Mouse (Mus musculus): Measurements from ENCODE around the gene Cep57.

The Cep57 gene

DNA sequence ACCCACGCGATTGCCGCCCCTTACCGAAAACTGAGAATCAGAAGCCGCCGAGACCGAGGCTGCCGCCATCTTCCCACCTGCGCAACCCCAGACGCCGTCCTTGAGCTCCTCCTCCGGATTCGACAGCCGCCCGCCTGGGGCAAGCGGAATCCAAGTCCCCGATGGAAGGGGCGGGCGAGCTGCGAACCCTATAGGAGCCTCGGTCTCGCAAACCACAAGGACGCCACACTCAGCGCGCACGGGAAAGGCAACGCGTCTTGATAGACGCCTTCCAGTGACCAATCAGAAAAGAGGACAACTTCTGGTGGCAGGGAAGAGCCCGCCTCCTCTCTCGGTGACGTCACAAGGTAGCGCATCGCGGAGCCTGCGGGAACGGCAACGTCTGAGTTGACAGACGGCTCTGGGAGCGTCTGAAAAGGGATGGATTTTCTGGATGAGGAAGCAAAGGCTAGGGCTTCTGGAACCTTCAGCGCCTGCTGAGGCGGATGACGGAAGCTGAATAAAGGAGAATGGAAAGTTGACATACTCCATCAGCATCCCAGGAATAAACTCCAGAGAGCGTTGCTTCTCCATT is at the start of gene Cep57:
TSS of gene Cep57 (minus strand) at position 276 of the 574 bp plus-strand sequence.
- peak; percentile 99 for DNase-seq (ENCODE audit: low read depth)

DNA sequence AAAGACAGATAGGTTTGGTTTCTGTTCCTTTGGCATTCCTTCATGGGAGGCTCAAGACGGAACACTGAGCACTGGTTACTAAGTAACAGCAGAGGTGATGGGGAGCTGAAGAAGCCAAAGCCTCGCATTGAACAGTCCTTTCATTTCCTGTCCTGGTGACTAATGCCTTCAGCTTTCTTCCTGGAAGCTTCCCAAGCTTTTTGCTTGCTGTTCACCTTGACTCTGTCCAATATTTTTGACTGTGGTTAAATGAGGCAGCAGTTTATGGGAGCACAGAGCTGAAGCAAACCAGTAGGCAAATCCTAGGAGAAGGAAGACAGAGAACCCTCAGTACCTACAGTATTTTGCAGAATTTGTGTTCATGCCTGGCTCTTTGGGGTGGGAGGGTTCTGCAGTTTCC is 48.4 kb upstream of the Cep57 start:
- DNase-seq (ENCODE audit: low read depth): no peak

DNA sequence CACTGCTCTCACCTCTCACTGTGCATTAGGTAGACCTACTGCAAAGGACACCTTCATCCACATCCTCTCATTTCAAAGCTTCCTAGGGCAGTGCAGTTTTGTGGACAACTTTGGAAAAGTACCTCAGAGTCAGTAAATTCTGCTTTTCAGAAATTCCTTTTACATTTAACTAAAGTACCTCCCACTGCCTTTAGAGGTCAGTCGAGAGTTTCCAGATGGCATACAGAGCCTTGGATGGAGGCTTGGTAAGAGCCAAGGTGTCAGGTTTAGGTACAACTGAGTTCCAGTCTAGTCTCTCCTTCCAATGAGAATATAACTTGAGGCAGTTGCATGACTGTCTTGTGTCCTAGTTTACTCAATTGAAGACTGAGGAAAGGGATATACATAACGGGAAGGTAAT is 47.5 kb upstream of the Cep57 start:
- DNase-seq (ENCODE audit: low read depth): peak; percentile 49

DNA sequence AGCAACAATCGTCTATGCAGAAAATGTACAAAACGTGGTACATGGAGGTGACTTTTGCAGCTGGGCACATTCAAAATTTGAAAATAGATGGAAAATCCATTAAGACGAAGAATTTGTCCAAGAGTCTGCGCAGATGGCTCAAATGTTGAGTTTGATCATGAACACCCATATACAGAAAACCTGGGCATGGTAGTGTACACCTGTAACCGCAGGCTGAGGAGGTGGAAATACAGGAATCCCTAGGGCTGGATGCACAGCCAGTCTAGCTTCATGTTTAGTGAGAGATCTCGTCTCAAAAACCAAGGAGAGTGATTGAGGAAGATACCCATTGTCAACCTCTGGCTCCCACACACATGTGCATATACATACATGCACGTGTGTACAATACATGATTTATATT is 44.7 kb upstream of the Cep57 start:
- no peak for DNase-seq (ENCODE audit: low read depth)

DNA sequence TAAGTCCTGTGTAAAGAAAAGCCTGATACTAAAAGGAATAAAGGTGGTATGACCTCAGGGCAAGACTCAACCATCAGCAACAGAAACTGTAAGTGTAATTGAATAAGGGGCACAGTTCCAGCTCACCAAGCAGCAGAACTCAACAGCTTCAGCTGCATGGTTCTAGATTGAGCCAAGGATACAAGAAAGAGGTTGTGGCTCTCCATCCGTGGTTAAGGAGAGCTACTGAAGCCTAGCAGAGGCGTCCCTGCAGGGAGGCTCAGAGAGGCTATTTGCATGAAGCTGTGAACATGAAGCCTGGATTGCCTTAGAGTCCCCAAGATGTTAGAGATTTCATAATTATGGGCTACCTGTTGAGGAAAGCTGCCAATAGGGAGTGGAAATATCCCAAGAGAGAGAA is 40.7 kb upstream of the Cep57 start:
- no peak for DNase-seq (ENCODE audit: low read depth)

DNA sequence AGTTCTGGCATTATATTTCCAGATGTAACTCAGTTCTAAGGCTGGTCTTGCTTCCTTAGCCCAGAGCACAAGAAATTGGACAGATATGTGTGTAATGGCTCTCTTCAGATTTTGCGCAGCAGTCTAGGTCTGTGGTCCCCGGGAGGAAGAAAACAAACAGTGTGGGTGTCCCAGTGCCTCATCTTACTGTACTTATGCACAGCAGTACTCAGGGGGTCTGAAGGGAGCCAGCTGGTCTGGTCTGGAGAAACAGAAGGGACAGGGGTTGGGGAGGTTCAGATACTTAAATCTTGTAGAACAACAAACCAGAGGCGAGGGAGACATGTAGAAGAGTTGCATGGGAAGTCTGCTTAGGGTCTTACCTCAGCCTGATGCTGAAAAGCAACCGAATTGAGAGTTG is 29.9 kb upstream of the Cep57 start:
- DNase-seq (ENCODE audit: low read depth): no peak

DNA sequence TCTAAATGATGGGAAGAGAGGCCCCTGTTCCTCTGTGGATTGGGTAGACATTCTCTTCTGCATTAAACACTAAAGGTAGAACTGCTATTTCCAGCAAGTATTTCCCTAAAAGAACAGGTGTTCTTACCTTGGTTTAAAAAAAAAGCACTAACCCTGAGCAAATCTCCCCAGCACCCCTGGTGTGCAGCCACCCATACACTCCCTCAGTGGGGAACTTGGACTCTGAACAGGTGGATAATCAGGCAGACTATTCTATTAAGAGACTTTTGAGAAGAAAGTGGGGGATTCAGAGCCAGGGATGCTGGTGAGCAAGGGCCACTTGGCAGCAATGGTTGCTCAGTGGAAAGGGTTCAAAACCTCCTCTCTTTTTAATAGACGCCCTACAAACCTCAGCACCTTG is 29.3 kb upstream of the Cep57 start:
- no peak for DNase-seq (ENCODE audit: low read depth)

DNA sequence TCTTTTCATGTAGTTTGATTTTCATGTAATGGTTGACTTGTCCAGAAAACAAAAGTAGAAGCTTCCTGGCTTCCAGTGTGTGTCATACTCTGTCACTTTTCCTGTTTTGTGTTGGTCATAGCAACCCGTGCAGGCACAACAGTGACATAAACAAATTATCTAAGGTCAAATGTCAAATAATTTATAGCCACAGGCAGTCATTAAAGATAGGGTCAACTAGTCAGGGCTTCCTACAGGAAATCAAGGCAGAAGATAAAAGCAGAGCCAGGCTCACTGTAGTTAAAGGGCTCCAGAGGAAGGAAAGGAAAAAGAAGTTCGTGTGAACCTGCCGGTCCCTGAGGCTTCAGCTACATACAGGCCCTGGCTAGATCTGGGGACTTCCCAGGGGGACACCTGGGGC is 27.0 kb upstream of the Cep57 start:
- DNase-seq (ENCODE audit: low read depth): peak; percentile 51

DNA sequence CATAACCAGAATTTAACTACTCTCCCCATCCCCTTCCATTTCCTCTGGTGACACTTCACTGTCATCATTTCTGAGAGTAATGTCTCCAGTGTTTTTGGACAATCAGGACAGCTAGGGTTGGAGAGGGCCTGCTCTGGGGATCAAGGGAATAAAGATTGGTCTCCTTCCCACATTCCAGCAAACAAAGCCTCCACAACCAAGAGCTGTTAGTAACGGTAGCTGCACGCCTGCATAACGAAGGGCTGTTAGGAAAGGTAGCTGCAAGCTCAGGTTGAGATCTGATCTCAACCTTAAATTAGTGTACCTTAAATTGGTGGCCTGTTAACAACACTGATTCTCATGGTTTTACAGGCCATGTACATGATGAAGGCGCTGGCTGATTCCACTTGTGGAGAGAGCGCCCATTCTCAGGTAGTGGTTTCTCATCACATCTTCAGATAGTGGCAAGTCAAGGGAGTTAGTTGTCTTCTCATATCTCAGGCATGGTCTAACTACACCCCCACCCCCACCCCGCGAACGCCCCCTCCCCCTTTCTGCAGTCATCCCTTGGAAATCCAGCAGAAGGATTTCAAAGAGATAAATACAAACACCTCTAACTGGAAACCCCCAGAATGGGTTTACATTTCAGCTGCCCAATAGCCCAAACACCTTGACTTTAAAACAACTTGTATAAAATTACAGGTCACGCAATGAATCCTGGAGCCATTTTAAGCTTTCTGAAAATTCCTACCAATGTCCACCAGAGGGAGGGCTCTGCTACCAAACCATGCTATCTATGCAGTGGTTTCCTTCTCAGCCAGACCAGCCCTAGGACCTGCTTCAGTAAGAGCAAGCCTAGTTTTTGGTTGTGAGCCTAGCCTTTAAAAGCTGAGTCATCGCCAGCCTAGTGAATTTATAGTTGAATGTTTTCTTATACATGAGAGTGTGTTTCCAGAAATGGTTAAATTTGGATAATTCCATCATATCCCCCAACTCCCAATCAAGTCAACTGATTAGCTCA is 21.9 kb upstream of the Cep57 start:
- peak; percentile 86 for DNase-seq (ENCODE audit: low read depth)

DNA sequence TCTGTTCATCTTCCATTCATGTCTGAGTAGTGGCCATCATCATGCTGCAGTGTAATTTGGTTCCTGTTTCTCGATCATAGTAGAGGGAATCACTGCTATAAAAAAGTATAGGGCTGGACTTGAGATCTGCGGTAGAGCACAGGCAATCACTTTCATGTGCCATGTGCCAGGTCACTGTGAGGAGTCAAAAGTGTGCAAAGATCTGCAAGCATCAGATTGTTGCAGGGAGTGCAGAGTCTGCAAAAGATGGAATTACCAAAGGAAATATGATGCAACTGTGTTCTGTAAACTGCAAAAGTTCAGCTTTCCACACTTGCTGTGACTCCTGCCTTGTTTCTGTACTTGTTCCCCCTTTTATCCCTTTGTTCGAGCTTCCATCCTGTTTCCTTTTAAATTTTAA is 20.7 kb upstream of the Cep57 start:
- peak; percentile 17 for DNase-seq (ENCODE audit: low read depth)

DNA sequence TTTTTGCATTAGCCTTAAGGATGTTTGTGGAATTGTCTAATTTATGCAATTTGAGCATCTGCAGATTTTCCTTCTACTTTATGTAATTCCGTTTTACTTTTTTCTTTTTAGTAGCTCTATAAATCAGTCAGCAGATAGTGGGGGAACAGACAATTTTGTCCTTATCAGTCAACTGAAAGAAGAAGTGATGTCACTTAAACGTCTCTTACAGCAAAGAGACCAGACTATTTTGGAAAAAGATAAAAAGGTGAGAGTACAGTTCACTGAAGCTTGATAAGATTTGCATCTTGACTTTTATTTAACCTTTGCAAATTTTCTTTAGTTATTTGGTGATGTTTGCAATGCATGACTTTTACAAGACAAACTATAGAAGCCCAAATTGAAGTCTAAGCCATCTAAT is 9.8 kb upstream of the Cep57 start:
- no peak for DNase-seq (ENCODE audit: low read depth)

DNA sequence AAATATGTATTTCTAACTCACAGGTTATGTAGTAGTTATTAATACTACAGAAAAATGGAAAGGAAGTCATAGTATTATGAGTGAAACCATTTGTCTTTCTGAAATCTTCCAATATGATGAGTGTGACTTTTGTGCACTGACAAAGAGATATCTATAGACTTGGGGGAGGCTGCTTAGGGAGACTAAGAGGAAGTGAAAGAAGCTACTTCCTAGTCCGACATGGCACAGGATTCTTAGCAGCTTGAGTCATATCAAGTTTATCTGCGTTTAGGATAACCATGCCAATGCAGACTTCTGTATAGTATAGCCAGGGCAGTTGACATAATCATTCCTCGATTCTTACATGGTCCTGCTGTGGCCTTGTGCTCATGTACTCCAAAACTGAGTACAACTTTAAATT is 8.3 kb upstream of the Cep57 start:
- DNase-seq (ENCODE audit: low read depth): no peak

DNA sequence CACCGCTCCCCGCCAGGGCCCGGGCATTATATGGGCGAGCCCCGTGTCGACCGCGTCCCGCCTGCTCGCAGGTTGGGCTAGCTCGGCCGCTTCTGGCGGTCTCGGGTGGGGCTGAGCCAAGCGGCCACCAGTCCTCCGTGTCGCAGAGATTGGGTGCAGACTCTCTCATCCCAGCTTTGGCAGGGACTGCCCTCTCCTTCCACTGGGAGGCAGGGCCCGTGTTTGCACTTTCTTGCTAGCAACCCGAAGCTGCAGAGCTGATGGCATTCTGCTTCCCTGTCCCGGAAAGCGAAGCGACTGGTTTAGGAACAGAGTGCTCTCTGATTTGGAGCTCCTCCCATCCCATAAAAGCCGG is 1.2 kb upstream of the Cep57 start:
- no peak for DNase-seq (ENCODE audit: low read depth)

DNA sequence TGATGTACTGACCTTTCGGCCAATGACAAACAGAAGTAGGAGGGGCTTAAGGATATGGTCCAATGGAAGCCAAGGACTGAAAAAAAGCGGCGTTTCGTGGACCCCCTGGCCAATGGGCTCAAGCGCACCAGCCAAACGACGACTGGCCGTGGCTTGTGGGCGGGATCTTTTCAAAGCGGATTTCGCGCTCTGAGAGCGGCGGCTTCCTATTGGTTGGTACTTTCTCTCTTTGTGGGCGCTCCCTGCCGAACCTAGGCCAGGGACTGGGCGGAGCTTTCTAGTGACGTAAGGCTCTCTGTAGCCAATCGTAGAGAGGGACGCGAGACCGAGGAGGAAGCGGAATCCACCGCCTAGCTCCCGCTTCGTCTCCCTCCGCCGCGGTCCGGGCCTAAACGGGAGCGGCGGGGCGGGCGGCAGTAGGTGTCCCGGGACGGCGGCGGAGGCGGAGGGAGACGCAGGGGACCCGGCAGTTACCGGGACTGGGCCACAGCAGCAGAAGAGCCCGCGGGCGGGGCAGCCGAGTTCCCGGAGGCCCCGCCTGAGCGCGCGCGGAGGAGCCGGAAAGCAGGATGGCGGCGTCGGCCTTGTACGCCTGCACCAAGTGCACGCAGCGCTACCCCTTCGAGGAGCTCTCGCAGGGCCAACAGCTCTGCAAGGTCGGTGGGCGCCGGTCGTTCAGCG is 639 bp upstream of the Cep57 start, which contains the start of gene Fam76b:
TSS of gene Fam76b (plus strand) at position 311 of the 681 bp plus-strand sequence.
- peak; percentile 100 for DNase-seq (ENCODE audit: low read depth)

DNA sequence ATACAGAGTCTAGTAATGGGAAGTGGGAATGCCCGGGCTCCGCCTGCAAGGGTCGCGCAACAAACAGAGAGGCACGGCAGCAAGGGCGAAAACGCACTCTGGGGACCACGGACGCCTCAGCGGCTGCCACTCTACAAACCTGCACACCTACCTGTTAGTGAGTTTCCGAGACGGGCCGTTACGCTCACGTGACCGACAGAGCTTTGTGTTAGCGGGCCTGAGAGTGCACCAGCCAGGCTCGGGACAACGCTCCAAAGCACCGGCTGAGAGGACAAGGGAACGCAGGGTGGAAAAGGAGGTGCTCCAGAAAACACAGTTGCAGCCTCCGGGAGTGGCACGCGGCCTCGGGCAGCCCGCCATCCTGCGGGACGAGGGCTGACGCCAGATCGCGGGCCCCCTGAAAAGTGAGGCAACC is 509 bp downstream of the Cep57 start:
- peak; percentile 58 for DNase-seq (ENCODE audit: low read depth)

DNA sequence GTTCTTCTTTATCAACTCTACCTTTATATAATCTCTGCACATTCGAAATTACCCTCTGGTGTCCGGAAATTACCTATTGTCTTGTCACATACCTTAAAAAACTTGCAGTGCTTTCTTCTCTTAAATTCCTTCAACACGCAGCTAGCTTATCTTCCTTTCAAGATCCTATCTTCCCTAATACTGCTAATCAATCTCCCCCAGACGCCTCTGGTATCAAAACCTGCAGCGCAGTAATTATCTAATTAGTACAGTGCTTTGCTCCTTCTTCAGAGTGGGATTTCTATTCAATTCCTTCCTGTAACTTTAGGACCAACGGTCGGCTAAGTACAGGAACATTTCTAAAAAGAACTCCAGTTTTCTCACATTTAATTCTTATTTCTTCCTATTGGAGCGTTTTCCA is 1.0 kb downstream of the Cep57 start:
- no peak for DNase-seq (ENCODE audit: low read depth)

DNA sequence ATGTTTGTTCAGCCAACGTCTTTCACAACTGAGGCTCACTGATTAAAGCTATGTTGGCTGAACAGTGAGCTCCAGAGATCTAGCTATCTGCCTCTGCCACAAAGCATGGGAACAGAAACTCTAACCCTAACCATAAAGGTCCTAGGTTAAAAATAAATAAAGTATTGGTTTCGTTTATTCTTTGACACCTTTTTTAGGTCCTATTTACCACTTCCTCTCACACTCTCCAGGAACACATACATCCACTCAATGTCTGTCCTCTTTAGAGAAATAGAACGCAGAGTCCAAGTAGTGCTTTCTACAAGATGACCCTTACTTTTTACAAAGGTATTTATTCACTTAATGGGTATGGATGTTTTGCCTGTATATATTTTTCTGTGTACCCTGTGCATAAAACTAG is 6.1 kb downstream of the Cep57 start:
- DNase-seq (ENCODE audit: low read depth): no peak

DNA sequence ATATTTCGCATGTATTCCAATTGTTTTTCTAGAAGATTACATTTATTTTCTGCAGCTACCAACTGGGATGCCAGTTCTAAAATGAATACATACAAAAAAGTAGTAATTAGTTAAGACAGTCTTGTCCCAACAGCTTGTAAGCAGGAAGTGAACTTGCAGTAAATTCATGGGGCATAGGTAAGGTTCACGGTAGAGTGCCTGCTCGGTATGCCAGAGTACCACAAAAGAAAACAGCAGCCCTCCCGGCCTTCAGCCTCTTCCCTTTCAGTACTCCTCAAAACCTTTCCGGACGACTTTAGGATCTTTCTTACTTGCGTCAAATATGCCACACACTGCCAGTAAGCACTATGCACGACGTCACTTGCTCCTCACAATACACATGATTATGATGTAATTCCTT is 8.5 kb downstream of the Cep57 start:
- DNase-seq (ENCODE audit: low read depth): no peak

DNA sequence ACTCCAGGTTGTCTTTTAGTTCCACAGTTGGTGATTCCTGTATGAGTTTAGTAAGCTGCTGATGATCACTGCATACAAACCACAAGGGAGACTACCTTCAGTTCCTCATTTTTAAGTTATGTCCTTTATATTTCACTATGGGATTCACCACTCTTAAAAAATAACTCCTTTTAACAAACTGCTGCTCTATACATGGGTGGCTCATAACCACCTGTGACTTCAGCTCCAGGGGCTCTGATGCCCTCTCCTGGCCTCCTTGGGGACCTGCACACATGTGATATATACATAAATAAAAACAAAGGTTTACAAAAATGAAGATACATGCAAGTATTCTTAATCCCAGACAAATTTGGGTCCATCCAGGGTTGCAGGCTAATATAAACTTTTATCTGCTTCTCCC is 17.0 kb downstream of the Cep57 start:
- peak; percentile 49 for DNase-seq (ENCODE audit: low read depth)

DNA sequence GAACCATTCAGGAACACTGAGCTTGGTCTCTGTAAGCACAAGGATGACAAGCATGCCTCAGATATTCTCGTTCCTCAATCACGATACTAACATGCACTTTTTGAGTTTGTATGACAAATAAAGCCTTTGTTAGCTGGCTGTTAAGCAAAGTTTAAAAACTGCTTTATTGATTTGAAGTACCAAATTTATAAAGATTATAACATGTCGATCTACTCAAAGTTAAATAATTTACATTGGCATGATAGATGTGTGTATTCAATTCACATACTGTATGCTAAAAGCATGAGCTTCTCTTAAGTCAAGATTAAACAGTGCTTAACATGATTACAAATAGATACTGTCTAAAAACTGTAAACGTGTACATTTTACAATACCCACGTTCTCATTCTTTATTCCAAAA is 19.2 kb downstream of the Cep57 start:
- no peak for DNase-seq (ENCODE audit: low read depth)

DNA sequence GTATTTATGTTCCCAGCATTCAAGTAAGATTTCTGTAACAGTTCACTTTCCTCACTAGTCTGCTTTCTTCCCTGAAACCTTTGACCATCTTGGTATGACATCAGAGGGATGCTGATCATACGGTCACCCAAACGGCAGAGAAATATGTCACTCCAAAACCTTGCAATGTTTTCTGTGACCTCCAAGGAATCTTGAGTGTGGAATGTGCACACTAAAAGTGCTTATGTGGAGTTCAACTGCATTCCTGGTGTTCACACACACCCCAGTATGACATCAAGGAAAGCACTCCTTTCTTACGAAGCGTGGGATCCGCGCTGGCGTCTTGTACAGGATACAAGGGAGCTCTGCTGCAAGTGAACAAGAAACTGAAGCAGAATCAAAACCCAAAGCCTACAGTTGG is 20.1 kb downstream of the Cep57 start:
- DNase-seq (ENCODE audit: low read depth): no peak

DNA sequence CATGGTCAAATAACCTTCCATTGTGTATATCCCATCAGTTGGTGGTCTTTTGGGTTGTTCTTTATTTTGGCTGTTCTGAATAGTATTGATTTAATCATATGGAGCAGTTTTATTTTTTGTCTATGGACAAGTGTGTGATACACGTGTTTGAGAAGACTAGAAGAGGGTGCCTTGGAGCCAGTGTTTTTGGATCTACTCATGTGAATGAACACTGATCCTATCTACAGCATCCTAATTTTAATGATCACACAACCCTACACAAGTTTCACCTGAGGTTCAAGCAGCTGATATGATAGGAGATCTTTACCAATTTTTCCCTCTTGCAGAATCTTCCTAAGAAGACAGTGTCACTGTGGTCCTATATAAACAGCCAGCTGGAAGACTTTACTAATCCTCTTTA is 22.4 kb downstream of the Cep57 start:
- no peak for DNase-seq (ENCODE audit: low read depth)

DNA sequence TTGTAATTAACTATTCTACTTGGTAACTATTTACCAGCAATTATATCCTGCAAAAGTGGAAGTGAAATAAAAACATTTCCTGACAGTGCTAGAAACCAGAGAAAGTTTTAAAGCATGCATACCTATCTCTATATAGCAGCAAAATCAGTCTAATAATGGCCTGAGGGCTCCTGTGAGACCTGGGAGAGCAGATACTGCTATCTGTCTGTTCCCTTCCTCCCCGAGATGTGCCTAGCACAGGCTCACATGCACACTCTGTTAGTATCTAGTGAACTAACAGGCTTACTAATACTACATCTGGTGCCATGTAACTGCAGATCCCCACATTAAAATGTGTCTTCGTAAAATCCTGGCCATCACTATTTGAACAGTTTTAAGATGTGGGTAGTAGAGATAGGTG is 32.2 kb downstream of the Cep57 start:
- no peak for DNase-seq (ENCODE audit: low read depth)
